Mouse (Mus musculus) mouse trophoblast stem cell (cell line): ENCODE results near the gene Capns2.
"Not testable (repeated sequence)": the region's sequence is repeated elsewhere in the genome, so short reads cannot be mapped to it uniquely, and the experiment has no call there.

Experiments used
- in situ Hi-C, 2 experiments: fragments of 300-500 bp; cut with MseI, MboI; formaldehyde crosslinking; loops; 2 replicates in 1 of 2; 3 replicates in 1 of 2; pipeline ENCODE4 v1.15.1; 2025

Capns2 gene

DNA sequence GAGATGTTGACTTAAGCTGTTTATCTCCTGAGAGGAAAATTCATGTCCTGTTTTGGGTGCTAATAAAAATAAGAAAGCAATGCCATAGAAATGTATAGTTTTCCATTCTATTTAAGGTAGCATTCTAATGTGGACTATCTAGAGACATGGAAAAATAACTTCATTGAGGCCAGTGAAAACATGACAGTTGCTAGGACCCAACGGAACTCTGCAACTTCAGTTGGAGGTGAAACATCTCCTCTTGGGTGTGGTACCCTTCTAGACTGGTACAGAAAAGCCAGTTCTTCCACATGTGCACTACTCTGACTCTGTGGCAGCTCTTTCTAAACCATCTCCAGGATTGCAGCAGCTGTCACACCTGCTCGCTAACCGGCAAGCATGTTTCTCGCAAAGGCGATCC is at the start of gene Capns2:
TSS of gene Capns2 (plus strand) at position 301 of the 400 bp plus-strand sequence.
- in situ Hi-C loops: no loop called here

GRCm38 (mm10) chr8:92853188-92853983 is 47.8 kb upstream of the Capns2 start:
- in situ Hi-C loops: no loop called here

- in situ Hi-C loops: no loop called here
Observed at GRCm38 (mm10) chr8:92854673-92855072, 46.5 kb upstream of the Capns2 start.

- in situ Hi-C loops: no loop called here
Observed at GRCm38 (mm10) chr8:92855171-92855894, 45.9 kb upstream of the Capns2 start, which contains the start of gene Lpcat2. TSS of gene Lpcat2 (plus strand) at chr8:92855339.

DNA sequence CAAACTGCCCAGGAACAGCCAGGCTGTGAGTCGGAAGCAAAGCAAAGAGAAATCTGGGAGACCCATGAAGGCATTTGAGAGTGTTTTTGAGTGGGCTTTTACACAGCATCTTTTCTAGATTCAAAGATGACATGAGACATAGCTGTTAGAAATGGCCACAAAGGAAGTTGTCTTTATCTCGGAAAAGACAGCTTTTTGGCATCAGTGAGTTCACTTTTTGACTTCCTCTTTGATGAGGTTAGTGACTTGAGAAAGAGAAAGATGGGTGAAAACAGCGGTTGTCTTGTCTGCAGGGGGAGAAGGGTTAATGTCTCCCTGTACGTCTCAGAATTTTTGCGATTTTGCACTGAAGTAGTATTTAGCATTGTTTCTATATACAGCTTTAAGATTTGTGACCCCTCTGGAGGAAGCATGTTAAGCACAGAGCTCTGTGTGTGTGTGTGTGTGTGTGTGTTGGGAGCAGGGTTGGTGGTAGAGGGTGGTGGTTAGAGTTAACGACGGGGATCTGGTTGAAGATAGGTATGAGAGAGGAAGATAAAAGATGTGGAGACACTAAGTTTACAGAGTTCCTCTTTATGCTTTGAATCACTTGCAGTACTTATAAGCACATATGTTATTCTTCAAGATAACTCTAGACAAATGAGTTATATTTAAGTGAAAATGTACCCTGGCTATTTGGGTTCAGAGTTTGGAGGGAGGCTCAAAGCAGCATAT is 44.8 kb upstream of the Capns2 start:
- in situ Hi-C loops: no loop called here

DNA sequence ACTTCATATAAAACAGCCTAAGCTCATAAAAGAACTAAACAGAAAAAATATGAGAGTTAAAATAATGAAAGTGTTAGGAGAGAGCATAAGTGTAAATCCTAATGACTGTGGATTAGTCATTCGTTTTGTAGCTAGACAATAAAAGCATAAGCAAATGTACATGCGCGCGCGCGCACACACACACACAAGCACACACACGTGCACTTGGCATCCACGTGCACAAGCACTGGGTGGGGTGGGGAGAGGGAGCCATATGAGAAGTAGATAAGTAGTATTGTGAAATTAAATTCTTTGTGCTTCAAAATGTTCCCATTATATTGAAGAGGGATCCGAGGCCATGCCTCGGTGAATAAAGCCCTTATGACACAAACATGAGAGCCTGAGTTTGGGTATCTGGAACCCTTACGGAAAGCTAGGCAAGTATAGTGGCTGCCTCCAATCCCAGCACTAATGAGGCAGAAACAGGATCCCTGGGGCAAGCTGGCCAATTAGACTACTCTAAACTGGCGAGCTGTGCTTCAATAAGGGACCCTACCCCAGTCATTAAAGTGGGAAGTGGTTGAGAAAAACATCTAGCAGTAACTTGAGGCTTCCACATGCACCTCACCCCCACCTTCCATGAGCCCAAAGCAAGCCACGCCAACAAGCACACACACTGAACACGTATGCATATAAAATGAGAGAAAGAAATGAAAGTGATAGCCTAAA is 42.6 kb upstream of the Capns2 start:
- in situ Hi-C loops: no loop called here

GRCm38 (mm10) chr8:92861977-92862376 is 39.2 kb upstream of the Capns2 start:
- in situ Hi-C loops: no loop called here

DNA sequence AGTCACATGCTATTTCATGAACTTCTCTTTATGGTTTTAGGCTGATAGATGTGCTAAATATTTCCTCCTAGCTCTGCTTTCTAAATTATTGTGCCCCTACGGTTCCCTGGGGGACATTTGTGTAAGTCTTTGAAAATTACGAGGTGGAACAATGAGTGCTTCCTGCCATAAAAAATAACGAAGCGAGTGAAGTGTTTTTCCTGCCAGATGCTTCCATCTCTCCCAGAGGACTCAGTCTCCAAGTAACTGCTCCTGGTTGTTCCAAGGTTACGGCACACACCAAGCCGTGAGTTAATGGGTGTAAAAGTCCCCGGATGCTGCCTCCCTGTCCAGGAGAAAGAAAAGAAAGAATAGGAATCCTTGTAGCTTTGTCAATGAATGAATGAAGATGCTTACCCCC is 30.9 kb upstream of the Capns2 start:
- in situ Hi-C loops: no loop called here

DNA sequence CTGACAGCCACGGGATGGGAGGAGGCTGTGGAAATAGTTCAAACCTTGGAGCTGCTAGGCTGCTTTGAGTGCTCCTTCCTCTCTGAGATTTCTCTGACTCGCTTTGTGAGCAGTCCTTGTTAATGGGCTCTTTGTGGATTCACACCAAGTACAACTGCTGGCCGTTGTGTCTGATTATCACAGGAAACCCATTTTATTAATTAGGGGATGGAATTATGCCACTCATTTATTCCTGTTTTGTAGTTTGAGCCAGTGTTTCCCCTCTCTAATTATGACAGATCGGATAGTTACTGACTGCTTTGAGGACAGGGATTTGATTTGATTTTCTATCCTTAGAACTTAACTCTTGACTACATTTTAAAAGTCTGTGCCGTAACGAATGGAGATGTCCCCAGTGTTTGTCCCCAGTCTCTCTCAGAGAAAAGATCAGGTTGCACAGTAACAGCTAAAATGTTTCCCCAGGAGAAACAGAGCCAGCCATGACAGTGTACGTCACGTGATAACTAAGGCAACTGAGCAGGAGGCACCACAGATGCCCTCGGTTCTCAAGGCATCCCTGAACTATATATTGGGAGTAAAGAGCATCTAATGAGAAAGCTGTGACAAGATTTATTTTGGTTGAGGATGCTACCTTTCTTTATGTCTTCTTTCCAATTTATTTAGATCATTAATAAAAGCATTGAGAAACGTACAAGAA is 29.0 kb upstream of the Capns2 start:
- in situ Hi-C loops: no loop called here

DNA sequence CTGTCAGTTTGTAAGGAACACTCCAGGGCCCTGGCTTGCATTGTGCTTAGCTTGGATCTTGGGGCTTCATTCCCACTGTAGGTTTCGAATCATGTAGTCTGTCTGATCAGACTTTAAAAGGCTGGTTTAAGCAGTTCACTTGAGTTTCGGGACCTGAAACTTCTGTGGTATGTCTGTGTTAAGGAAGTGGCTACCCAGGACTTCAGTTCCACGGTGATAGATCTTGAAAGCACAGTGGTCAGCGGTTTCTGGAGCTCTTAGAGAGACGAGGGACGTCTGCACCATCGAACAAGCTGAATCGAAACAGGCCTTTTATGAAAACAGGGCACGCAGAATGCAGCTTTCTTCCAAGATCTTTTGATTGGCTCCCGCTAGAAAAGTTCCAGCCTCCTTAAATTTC is 25.4 kb upstream of the Capns2 start:
- in situ Hi-C loops: no loop called here

DNA sequence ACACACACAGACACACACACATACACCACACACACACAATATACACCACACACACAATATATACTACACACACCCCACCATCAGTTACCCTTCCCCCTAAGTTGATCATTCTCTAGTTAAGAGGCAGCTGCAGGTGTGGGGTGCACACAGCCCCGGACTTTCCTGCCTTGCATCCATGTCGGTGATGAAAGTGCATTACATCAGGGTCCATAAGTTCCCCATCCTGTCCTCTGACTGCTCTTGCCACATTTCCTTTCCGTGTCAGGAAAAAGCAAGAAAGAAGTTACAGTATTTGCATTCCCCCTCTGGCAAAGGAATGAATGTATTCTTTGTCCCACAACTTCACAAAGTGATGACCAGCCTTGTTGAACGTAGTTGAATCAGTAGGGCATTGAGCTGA is 20.0 kb upstream of the Capns2 start:
- in situ Hi-C loops: no loop called here

DNA sequence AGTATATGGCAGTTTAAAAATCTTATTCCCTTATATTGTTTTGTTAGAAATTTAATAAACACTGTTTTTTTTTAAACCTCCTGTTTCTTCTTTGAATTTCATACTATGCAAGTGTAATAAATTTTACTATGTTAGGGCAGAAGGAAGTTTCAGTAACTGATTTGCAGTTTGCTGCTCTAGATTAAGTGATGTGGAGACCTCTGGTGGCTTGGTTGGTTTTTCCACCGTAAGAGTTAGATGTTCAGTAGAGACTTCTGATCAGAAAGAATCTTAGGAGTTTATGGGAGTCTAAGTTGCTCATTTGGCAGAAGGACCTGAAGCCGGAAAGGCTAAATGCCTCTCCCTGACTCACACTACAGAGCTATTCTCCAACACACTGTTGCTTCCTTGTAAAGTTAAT is 17.4 kb upstream of the Capns2 start:
- in situ Hi-C loops: no loop called here

- in situ Hi-C loops: not testable (repeated sequence)
Observed at GRCm38 (mm10) chr8:92892216-92892615, 9.0 kb upstream of the Capns2 start.

DNA sequence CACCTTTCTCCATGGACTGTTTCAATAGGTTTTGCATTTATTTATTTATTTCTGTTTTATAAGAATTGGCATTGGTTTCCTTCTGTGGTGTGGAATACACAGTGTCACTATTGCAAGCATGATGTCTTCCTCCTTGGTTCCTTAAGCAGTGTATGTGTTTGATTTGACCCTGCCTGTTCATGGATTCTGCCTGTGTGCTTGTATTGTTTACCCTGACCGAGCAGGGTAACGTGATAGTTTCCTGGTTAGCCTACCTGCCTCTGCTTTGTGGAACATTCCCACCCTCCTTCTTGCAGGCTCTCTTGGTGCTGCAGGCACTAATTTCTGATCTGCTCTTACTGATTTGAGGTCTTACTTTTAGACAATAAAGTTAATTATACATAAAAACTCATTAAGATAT is 7.3 kb upstream of the Capns2 start:
- in situ Hi-C loops: no loop called here

- in situ Hi-C loops: no loop called here
Observed at GRCm38 (mm10) chr8:92895053-92895452, 6.2 kb upstream of the Capns2 start.

DNA sequence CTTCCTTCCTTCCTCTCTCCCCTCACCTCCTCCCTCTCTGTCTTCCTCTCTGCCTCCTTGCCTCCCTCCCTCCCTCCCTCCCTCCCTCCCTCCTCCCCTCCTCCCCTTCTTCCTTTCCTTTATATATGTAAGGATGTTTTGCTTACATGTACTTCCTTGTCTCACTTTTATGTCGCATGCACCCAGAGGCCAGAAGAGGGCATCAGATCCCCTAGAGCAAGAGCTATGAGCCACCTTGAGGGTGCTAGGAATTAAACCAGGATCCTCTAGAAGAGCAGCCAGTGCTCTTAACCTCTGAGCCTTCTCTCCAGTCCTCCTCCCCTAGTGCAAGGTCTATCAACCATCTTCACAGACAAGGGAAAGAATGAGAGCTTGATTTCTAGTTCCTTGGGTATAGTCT is 5.2 kb upstream of the Capns2 start:
- in situ Hi-C loops: no loop called here

- in situ Hi-C loops: no loop called here
Observed at GRCm38 (mm10) chr8:92896611-92897010, 4.6 kb upstream of the Capns2 start.

GRCm38 (mm10) chr8:92897794-92898193 is 3.4 kb upstream of the Capns2 start:
- in situ Hi-C loops: no loop called here

- in situ Hi-C loops: no loop called here
Observed at GRCm38 (mm10) chr8:92899590-92899989, 1.6 kb upstream of the Capns2 start.

GRCm38 (mm10) chr8:92902981-92903380 is 1.8 kb downstream of the Capns2 start:
- in situ Hi-C loops: no loop called here

DNA sequence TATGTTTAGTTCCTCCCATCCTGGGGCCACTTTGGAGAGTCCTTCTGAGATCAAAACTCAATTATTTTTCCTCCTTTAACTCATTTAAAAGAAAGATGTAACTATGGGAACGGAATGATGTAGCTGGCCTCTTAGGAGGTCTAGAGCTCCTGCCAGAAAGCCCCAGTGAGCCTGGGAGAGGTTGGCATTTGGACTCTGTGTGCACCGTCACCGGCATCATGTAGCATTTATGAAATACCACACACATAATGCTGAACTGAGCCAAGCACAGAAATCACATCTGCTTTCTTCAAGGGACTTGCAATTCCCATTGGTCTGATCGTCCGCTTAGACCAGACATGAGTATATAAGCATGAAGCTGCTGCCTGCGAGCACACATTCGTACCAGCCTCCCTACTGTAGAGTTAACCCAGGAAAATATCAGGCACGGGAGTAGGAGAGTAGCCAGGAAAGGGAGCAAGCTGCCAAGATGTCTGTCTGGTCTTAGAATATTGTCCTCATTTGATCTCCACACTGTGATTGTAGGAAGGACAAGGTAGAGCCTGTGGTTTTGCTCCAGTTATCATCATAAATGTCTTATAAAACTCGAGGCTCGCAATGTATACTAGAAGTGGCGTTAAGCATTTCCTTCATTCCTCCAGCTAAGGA is 2.4 kb downstream of the Capns2 start:
- in situ Hi-C loops: no loop called here
